Mouse (Mus musculus) lung, postnatal 36 days (tissue): ENCODE measurements around the gene Rbm12.
"Not testable (repeated sequence)": the region's sequence is repeated elsewhere in the genome, so short reads cannot be mapped to it uniquely, and the experiment has no call there.

ENCODE experiments used
- DNase-seq: peaks from one replicate; pipeline ENCODE4 v3.0.0; 2022; ENCODE audit warnings: mixed read lengths

Rbm12 gene

GRCm38 (mm10) chr2:156111358-156112079 lies at the start of gene Rbm12, which contains the start of gene Cpne1:
TSS of gene Rbm12 (minus strand) at chr2:156111978.
TSS of gene Cpne1 (minus strand) at chr2:156111965.
- peak; percentile 93 for DNase-seq

- DNase-seq, result no peak
These were observed 39.8 kb upstream of the Rbm12 start for GRCm38 (mm10) chr2:156151538-156151937.

GRCm38 (mm10) chr2:156147316-156147915 lies 35.6 kb upstream of the Rbm12 start:
- DNase-seq, result no peak

- no peak for DNase-seq
These were observed 34.7 kb upstream of the Rbm12 start for GRCm38 (mm10) chr2:156146272-156146989.

- DNase-seq, result no peak
These were observed 33.8 kb upstream of the Rbm12 start for GRCm38 (mm10) chr2:156145486-156146130.

- peak; percentile 93 for DNase-seq
These were observed 32.4 kb upstream of the Rbm12 start, which contains the start of the genes Romo1 and Nfs1 for GRCm38 (mm10) chr2:156143953-156144724. TSS of gene Romo1 (plus strand) at chr2:156144039. TSS of gene Nfs1 (minus strand) at chr2:156144186.

GRCm38 (mm10) chr2:156143367-156143766 lies 31.6 kb upstream of the Rbm12 start:
- no peak for DNase-seq

- DNase-seq, result no peak
These were observed 31.0 kb upstream of the Rbm12 start for GRCm38 (mm10) chr2:156142820-156143219.

GRCm38 (mm10) chr2:156135695-156136094 lies 23.9 kb upstream of the Rbm12 start:
- no peak for DNase-seq

- DNase-seq, result no peak
These were observed 22.4 kb upstream of the Rbm12 start for GRCm38 (mm10) chr2:156134161-156134560.

- no peak for DNase-seq
These were observed 15.2 kb upstream of the Rbm12 start, which contains the start of gene Gm28036 for GRCm38 (mm10) chr2:156126992-156127391. TSS of gene Gm28036 (minus strand) at chr2:156127092.

- DNase-seq, result no peak
These were observed 12.0 kb upstream of the Rbm12 start for GRCm38 (mm10) chr2:156123731-156124130.

GRCm38 (mm10) chr2:156119566-156119965 lies 7.8 kb upstream of the Rbm12 start:
- DNase-seq, result no peak

GRCm38 (mm10) chr2:156112080-156112423 lies 274 bp upstream of the Rbm12 start:
- not testable (repeated sequence) for DNase-seq

GRCm38 (mm10) chr2:156110627-156111357 lies 986 bp downstream of the Rbm12 start:
- DNase-seq, result peak; percentile 12

- peak; percentile 22 for DNase-seq
These were observed 19.9 kb downstream of the Rbm12 start for GRCm38 (mm10) chr2:156091926-156092325.

- DNase-seq, result peak; percentile 11
These were observed 22.0 kb downstream of the Rbm12 start for GRCm38 (mm10) chr2:156089799-156090198.

- no peak for DNase-seq
These were observed 24.2 kb downstream of the Rbm12 start for GRCm38 (mm10) chr2:156087391-156088110.

- no peak for DNase-seq
These were observed 27.2 kb downstream of the Rbm12 start for GRCm38 (mm10) chr2:156084541-156084940.

- DNase-seq, result no peak
These were observed 31.4 kb downstream of the Rbm12 start for GRCm38 (mm10) chr2:156080391-156080790.

GRCm38 (mm10) chr2:156079674-156080073 lies 32.1 kb downstream of the Rbm12 start:
- peak; percentile 19 for DNase-seq
